Mouse (Mus musculus) cortical plate, adult 2 months (tissue): ENCODE measurements around the gene Ifnar2.

Experiments
- CTCF ChIP-seq: fragments of 200-500 bp; IDR thresholded peaks from 2 replicates; pipeline ENCODE4 v1.5.1; 2011; ENCODE audit warnings: mild to moderate bottlenecking, control low read depth, low read length; ENCODE audit not compliant: insufficient read depth; ENCODE audit errors: extremely low read depth
- POLR2A ChIP-seq: fragments of 200-500 bp; IDR thresholded peaks from 2 replicates; pipeline ENCODE4 v1.6.1; 2011; ENCODE audit warnings: mild to moderate bottlenecking, low read length, control low read depth; ENCODE audit not compliant: insufficient read depth; ENCODE audit errors: extremely low read depth

DNA sequence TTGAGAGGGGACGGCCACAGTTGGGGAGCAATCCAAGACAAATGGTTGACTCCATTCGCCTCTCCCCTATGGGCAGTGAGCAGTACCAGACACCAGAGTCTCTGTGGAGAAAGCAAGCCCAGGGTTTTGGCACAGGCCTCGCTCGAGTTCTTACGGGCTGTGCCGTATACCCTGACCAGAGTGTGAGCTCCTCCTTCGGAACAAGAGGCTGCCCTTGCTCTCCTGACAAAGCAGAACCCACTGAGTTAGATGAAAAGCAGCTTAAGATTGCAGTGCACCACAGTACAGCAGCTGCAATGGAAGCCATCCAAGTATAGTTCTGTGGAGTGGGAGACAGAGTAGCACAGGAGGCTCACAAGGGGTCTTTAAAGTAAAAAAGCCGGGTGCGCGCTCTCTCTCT is 4.1 kb downstream of the Ifnar2 start:
- TF ChIP-seq POLR2A (no peak), CTCF (no peak)
